Mouse (Mus musculus) olfactory bulb, adult 2 months (tissue): ENCODE data around the gene Apon.

Source experiments
- CTCF ChIP-seq: fragments of 200-500 bp; IDR thresholded peaks from 2 replicates; pipeline ENCODE4 v1.5.1; 2012; ENCODE audit warnings: low read depth, mild to moderate bottlenecking, low read length, moderate library complexity; ENCODE audit not compliant: insufficient read depth
- POLR2A ChIP-seq: fragments of 200-500 bp; IDR thresholded peaks from 2 replicates; pipeline ENCODE4 v1.6.1; 2012; ENCODE audit warnings: mild to moderate bottlenecking, low read depth, low read length, moderate library complexity; ENCODE audit not compliant: insufficient read depth

DNA sequence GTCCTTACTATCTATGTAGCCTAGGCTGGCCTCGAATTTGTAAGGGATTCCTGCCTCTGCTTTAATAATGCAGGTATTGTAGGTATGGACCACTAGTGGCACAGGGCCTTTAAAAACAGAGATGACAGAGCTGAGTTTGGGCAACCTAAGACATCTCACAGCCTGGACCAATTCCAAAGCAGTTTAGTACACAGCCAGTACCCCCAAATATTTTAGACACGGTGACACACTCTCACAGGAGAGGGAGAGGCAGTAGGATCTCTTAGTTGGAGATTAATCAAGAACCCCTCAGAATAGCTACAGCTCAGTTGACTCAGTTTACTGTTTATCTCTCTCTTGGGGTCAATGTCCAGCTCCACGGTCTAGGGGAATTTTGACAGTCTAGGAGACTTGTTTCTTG is 48.5 kb downstream of the Apon start:
- TF ChIP-seq POLR2A (no peak), CTCF (no peak)
